Mouse (Mus musculus) gastrocnemius, adult 18-20 months (tissue): ENCODE results near the gene Ucp3. TPM values are rescaled to one million over a fixed set of nuclear protein-coding genes. Genes with fewer than 3 reads are reported as not detected.

Source experiments
- total RNA-seq, 2 experiments: library from RNA; stranded (reverse); gene quantifications; 2 replicates each; pipeline ENCODE4 v1.2.3; 2021

Ucp3 gene
- total RNA-seq, 2 experiments from 2014 or later: 94.4 to 203 TPM

Other genes starting within 250 kb of the Ucp3 start
- 10 to 100 TPM; 18.1 to 19.3 TPM for gene Pgm2l1, start 245.6 kb upstream of the Ucp3 start, total RNA-seq
- gene P4ha3, start 187.5 kb upstream of the Ucp3 start, total RNA-seq: under 1 TPM; 0.11 to 0.14 TPM
- gene C2cd3, start 100.8 kb upstream of the Ucp3 start, total RNA-seq: 1 to 10 TPM; 5.5 to 6.1 TPM
- 10 to 100 TPM; 22.6 to 24.6 TPM for gene Ppme1, start 100.7 kb upstream of the Ucp3 start, total RNA-seq
- 10 to 100 TPM; 16.6 to 17.4 TPM for gene Ucp2, start 20.3 kb downstream of the Ucp3 start, total RNA-seq
- not detected for gene Dnajb13, start 42.0 kb downstream of the Ucp3 start, total RNA-seq
- 10 to 100 TPM; 10.1 to 11.7 TPM for gene Coa4, start 64.1 kb downstream of the Ucp3 start, total RNA-seq
- 10 to 100 TPM; 65.5 to 68.8 TPM for gene Rab6a, start 134.4 kb downstream of the Ucp3 start, total RNA-seq
- 10 to 100 TPM; 54.7 to 60.4 TPM for gene Mrpl48, start 135.3 kb downstream of the Ucp3 start, total RNA-seq
- gene Plekhb1, start 189.4 kb downstream of the Ucp3 start, total RNA-seq: 100 to 1,000 TPM in 1 of 2 experiments, 10 to 100 TPM in 1; 76.1 to 103 TPM
- gene Fam168a, start 233.6 kb downstream of the Ucp3 start, total RNA-seq: 10 to 100 TPM; 38.8 to 43.5 TPM